Mouse (Mus musculus): Measurements from ENCODE around the gene Arpc2. TPM values are rescaled to one million over a fixed set of nuclear protein-coding genes. Genes with fewer than 3 reads are reported as not detected.

Gene Arpc2
- total and polyA plus RNA-seq, 3 experiments, result 108 to 423 (median 141) TPM

DNA sequence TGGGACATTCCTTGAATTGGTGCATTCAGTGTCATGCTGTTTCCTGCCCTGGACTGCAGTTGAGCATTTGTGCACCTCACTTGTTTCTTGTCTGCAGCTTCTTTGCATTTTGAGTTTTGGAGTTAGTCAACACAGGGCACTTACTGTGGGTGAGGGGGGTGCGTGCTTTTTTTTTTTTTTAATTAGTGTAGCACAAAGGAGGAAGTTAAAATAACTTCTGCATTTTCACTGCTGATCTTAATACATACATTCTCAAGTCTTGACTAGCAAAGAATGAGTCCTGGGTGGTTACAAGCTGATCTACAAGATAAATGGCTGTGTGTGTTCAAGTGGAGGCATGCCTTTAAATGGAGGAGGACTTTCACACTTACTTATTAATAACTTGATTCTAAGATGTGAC is 2.3 kb downstream of the Arpc2 start:
- no peaks in the 10 kb centered on the region for H3K9me3 ChIP-seq (replicated peaks; ENCODE audit: insufficient read depth, low read length)
- peaks cover 9 to 26% of the 10 kb centered on the region in 2 experiments for H3K4me1 ChIP-seq (ENCODE audit: control insufficient read depth in 1 of 2, insufficient read depth in 2 of 2, low read length in 2 of 2)
- peak; percentile 89 for DNase-seq (ENCODE audit: low read depth, low spot score)
- peak overlapping the region; percentile 96 to 98 for H3K4me3 ChIP-seq (ENCODE audit: control insufficient read depth in 1 of 2, insufficient read depth in 1 of 2, low read depth in 2 of 2, low read length in 2 of 2)
- H3K27me3 ChIP-seq (ENCODE audit: control insufficient read depth in 1 of 2, insufficient read depth in 2 of 2, low read length in 2 of 2), result no peaks in the 10 kb centered on the region
- H3K27ac ChIP-seq (ENCODE audit: control insufficient read depth, low read depth, low read length), result peak overlapping the region; percentile 97
- H3K79me2 ChIP-seq (ENCODE audit: control insufficient read depth, insufficient read depth, low read length, poor library complexity), result peaks cover 62% of the 10 kb centered on the region
- peaks cover 0 to 41% of the 10 kb centered on the region in 2 experiments for H3K36me3 ChIP-seq (ENCODE audit: control insufficient read depth in 1 of 2, insufficient read depth in 2 of 2, low read length in 2 of 2)
- H3K9ac ChIP-seq (ENCODE audit: control insufficient read depth, low read depth, low read length, poor library complexity, severe bottlenecking), result peak overlapping the region; percentile 98
- no peak for TF ChIP-seq RAD21 (IDR thresholded peaks at IDR 0.05; ENCODE audit: low read depth, low read length)
- TF ChIP-seq BHLHE40 (IDR thresholded peaks at IDR 0.05; ENCODE audit: borderline replicate concordance, low read depth, low read length), result peak; percentile 49; the same call in 1 of the 2 replicates
- TF ChIP-seq RCOR1 (IDR thresholded peaks at IDR 0.05; ENCODE audit: low read depth, low read length), result peak; percentile 66; the same call in 1 of the 2 replicates
- no peak for TF ChIP-seq USF2 (IDR thresholded peaks at IDR 0.05; ENCODE audit: borderline replicate concordance in 1 of 2, insufficient read depth in 1 of 2, low read depth in 1 of 2, low read length in 2 of 2)
- no peak for TF ChIP-seq TAL1 (IDR thresholded peaks at IDR 0.05; ENCODE audit: low read length)
- TF ChIP-seq SIN3A (IDR thresholded peaks at IDR 0.05; ENCODE audit: low read length), result peak; percentile 94
- no peak for TF ChIP-seq POLR2AphosphoS2 (IDR thresholded peaks at IDR 0.05; ENCODE audit: low read length)
- TF ChIP-seq MAZ (IDR thresholded peaks at IDR 0.05; ENCODE audit: low read depth, low read length), result 0 out of 2 replicates have a peak, but pooled peaks have one; percentile 58
- peak; percentile 65 to 77 for TF ChIP-seq EP300 (IDR thresholded peaks at IDR 0.05; ENCODE audit: low read depth in 1 of 2, low read length in 2 of 2)
- TF ChIP-seq CHD2 (IDR thresholded peaks at IDR 0.05; ENCODE audit: low read length), result peak; percentile 47
- TF ChIP-seq ZC3H11A (IDR thresholded peaks at IDR 0.05; ENCODE audit: low read depth, low read length), result no peak
- no peak for TF ChIP-seq NELFE (IDR thresholded peaks at IDR 0.05; ENCODE audit: low read depth, low read length)
- no peak for TF ChIP-seq USF1 (IDR thresholded peaks at IDR 0.05; ENCODE audit: low read depth, low read length)
- no peak for TF ChIP-seq MAFK (IDR thresholded peaks at IDR 0.05; ENCODE audit: borderline replicate concordance, low read depth, low read length)
- peak; percentile 80; the same call in 1 of the 2 replicates for TF ChIP-seq ZKSCAN1 (IDR thresholded peaks at IDR 0.05; ENCODE audit: low read depth, low read length)
- TF ChIP-seq ZMIZ1 (IDR thresholded peaks at IDR 0.05; ENCODE audit: low read depth, low read length), result no peak
- TF ChIP-seq MEF2A (IDR thresholded peaks at IDR 0.05; ENCODE audit: extremely low read depth, insufficient replicate concordance, low read depth, low read length, poor library complexity, severe bottlenecking), result peak; percentile 20; the same call in 1 of the 2 replicates
- no peak; the same call in 1 of the 2 replicates for TF ChIP-seq HCFC1 (IDR thresholded peaks at IDR 0.05; ENCODE audit: low read depth, low read length)
- peak; percentile 92 for TF ChIP-seq MYC (IDR thresholded peaks at IDR 0.05; ENCODE audit: low read depth, low read length)
- peak; percentile 38; the same call in 1 of the 2 replicates for TF ChIP-seq TCF12 (IDR thresholded peaks at IDR 0.05; ENCODE audit: low read depth, low read length)
- peak; percentile 85; the same call in 1 of the 2 replicates for TF ChIP-seq MXI1 (IDR thresholded peaks at IDR 0.05; ENCODE audit: low read depth, low read length)
- peak; percentile 63; the same call in 1 of the 2 replicates for TF ChIP-seq ELF1 (IDR thresholded peaks at IDR 0.05; ENCODE audit: low read depth, low read length)
- TF ChIP-seq MYB (IDR thresholded peaks at IDR 0.05; ENCODE audit: low read depth, low read length), result no peak
- no peak for TF ChIP-seq CTCF (IDR thresholded peaks at IDR 0.05 in 2 of 3, conservative IDR thresholded peaks at IDR 0.05 in 1 of 3; ENCODE audit: control insufficient read depth in 1 of 3, insufficient read depth in 1 of 3, low read depth in 2 of 3, low read length in 3 of 3, poor library complexity in 1 of 3, severe bottlenecking in 1 of 3)
- TF ChIP-seq ZNF384 (IDR thresholded peaks at IDR 0.05; ENCODE audit: low read depth, low read length), result peak; percentile 100
- TF ChIP-seq MAX (IDR thresholded peaks at IDR 0.05; ENCODE audit: low read length), result peak; percentile 83
- TF ChIP-seq ETS1 (IDR thresholded peaks at IDR 0.05; ENCODE audit: low read depth, low read length), result peak; percentile 85
- TF ChIP-seq GATA1 (IDR thresholded peaks at IDR 0.05; ENCODE audit: low read depth, low read length), result peak; percentile 85
- TF ChIP-seq TBP (IDR thresholded peaks at IDR 0.05; ENCODE audit: low read depth, low read length), result peak; percentile 53; the same call in 1 of the 2 replicates
- TF ChIP-seq KAT2A (conservative IDR thresholded peaks at IDR 0.05; ENCODE audit: low read depth, low read length), result no peak
- peak in 1 of 2 experiments; percentile 28; a peak in 1 of 4 replicates for TF ChIP-seq POLR2A (IDR thresholded peaks at IDR 0.05; ENCODE audit: control insufficient read depth in 1 of 2, insufficient read depth in 1 of 2, low read depth in 1 of 2, low read length in 2 of 2, poor library complexity in 1 of 2)
- no peak for TF ChIP-seq NRF1 (IDR thresholded peaks at IDR 0.05; ENCODE audit: insufficient read depth, low read depth, low read length, poor library complexity, severe bottlenecking)
- no peak for TF ChIP-seq POLR2AphosphoS5 (IDR thresholded peaks at IDR 0.05; ENCODE audit: borderline replicate concordance, low read depth, low read length)
- no peak for TF ChIP-seq JUND (IDR thresholded peaks at IDR 0.05; ENCODE audit: low read depth, low read length)
- no peak; the same call in 1 of the 2 replicates for TF ChIP-seq CHD1 (IDR thresholded peaks at IDR 0.05; ENCODE audit: low read depth, low read length)
- no peak for TF ChIP-seq GABPA (IDR thresholded peaks at IDR 0.05; ENCODE audit: low read depth, low read length)
- TF ChIP-seq E2F4 (IDR thresholded peaks at IDR 0.05; ENCODE audit: borderline replicate concordance, low read depth, low read length), result no peak

Data from MEL (cell line).